Mouse (Mus musculus) E14TG2a.4 (cell line): ENCODE data around the gene Scrg1.
"Not testable (repeated sequence)": the region's sequence is repeated elsewhere in the genome, so short reads cannot be mapped to it uniquely, and the experiment has no call there.

Experiments
- H3K27me3 ChIP-seq: 2 replicates; pipeline ENCODE4 v1.6.1; 2014; ENCODE audit warnings: low read length, control low read depth; ENCODE audit not compliant: insufficient read depth
- H3K36me3 ChIP-seq: 2 replicates; pipeline ENCODE4 v1.6.1; 2014; ENCODE audit warnings: low read length, control low read depth; ENCODE audit not compliant: insufficient read depth
- H3K4me1 ChIP-seq: replicated peaks from 2 replicates; pipeline ENCODE4 v1.6.1; 2014; ENCODE audit warnings: low read depth, low read length, control low read depth
- H3K4me3 ChIP-seq: replicated peaks from 2 replicates; pipeline ENCODE4 v1.5.1; 2014; ENCODE audit warnings: mild to moderate bottlenecking, low read length
- H3K9me3 ChIP-seq: 2 replicates; pipeline ENCODE4 v1.6.1; 2014; ENCODE audit warnings: low read length, control low read depth
- CTCF ChIP-seq: conservative IDR thresholded peaks from 2 replicates; pipeline ENCODE4 v1.5.1; 2014; ENCODE audit warnings: low read length
- NANOG ChIP-seq: IDR thresholded peaks from 2 replicates; pipeline ENCODE4 v1.6.1; 2014; ENCODE audit warnings: borderline replicate concordance, low read length, mixed read lengths
- POU5F1 ChIP-seq: IDR thresholded peaks from 2 replicates; pipeline ENCODE4 v1.6.1; 2014; ENCODE audit warnings: low read length, borderline replicate concordance

The Scrg1 gene

GRCm38 (mm10) chr8:57427581-57428366 lies 27.9 kb upstream of the Scrg1 start:
- H3K4me1 ChIP-seq: no peaks in the 10 kb centered on the region
- TF ChIP-seq POU5F1: no peak
- no peak for TF ChIP-seq CTCF
- no peak for TF ChIP-seq NANOG
- no peaks in the 10 kb centered on the region for H3K27me3 ChIP-seq
- no peaks in the 10 kb centered on the region for H3K36me3 ChIP-seq
- H3K9me3 ChIP-seq: peaks cover 15% of the 10 kb centered on the region
- H3K4me3 ChIP-seq: no peak overlapping the region

- peaks cover 12% of the 10 kb centered on the region for H3K9me3 ChIP-seq
- no peaks in the 10 kb centered on the region for H3K27me3 ChIP-seq
- TF ChIP-seq CTCF: no peak
- H3K4me1 ChIP-seq: no peaks in the 10 kb centered on the region
- H3K36me3 ChIP-seq: no peaks in the 10 kb centered on the region
- H3K4me3 ChIP-seq: no peak overlapping the region
Observed at GRCm38 (mm10) chr8:57428566-57428965, 27.2 kb upstream of the Scrg1 start.

DNA sequence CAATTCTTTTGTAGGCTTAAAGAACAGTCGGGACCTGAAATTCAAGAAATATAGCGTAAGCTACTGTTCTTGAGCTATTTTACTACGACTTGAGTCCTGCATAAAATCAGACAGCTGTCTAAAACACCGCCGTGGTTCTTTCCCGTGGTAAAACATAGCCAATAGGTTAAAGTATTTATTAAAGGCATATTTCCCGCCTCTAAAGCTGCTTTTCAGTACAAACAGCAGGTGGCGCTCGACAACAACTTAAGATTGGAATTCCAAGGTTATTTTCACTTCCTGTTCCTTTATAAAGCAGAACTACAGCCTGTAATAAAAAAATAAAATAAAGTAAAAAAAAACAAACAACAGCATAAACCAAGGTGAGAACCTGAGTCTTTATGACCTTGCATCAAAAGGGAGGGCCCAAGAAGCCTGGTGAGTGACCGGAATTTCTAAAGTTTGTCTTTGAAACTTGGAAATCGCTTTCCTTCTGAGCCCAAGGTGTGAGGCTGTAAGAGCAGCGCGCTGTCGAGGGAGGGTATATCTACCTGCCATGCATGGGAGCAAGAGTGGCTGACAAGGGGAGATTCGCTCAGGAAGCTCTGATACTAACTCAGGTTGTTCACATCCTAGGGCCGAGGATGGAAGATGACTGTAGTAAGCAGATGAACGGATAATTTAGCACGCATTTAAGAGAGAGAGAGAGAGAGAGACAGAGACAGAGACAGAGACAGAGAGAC lies 26.4 kb upstream of the Scrg1 start:
- no peak overlapping the region for H3K4me3 ChIP-seq
- TF ChIP-seq NANOG (no peak), CTCF (peak; percentile 53)
- H3K4me1 ChIP-seq: no peaks in the 10 kb centered on the region
- H3K36me3 ChIP-seq: no peaks in the 10 kb centered on the region
- H3K27me3 ChIP-seq: 0 out of 2 replicates have a peak, but pooled peaks cover 2% of the 10 kb centered on the region
- peaks cover 12% of the 10 kb centered on the region for H3K9me3 ChIP-seq

DNA sequence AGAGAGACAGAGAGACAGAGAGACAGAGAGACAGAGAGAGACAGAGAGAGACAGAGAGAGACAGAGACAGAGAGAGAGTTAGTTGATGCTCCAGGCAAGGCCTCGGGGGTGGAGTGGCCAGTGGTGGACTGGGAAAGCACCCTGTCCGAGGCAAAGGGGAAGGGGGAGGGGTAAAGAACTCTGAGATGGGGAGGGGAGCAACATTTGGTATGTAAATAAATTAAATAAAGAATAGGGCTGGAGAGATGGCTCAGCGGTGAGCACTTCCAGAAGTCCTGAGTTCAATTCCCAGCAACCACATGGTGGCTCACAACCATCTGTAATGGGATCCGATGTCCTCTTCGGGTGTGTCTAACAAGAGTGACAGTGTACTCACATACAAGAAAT lies 25.8 kb upstream of the Scrg1 start:
- not testable (repeated sequence) for H3K4me1 ChIP-seq, H3K4me3 ChIP-seq, H3K27me3 ChIP-seq, H3K36me3 ChIP-seq
- peaks cover 12% of the 10 kb centered on the region for H3K9me3 ChIP-seq

- H3K27me3 ChIP-seq: 0 out of 2 replicates have a peak, but pooled peaks cover 2% of the 10 kb centered on the region
- no peaks in the 10 kb centered on the region for H3K36me3 ChIP-seq
- H3K4me3 ChIP-seq: no peak overlapping the region
- TF ChIP-seq NANOG: no peak
- no peak for TF ChIP-seq CTCF
- no peak for TF ChIP-seq POU5F1
- H3K9me3 ChIP-seq: peaks cover 12% of the 10 kb centered on the region
- peaks cover 7% of the 10 kb centered on the region; the same call in 1 of the 2 replicates for H3K4me1 ChIP-seq
Observed at GRCm38 (mm10) chr8:57430901-57431300, 24.8 kb upstream of the Scrg1 start.

- Histone ChIP-seq H3K27me3 (0 out of 2 replicates have a peak, but pooled peaks cover 2% of the 10 kb centered on the region), H3K4me3 (no peak overlapping the region), H3K9me3 (peaks cover 2% of the 10 kb centered on the region; the same call in 1 of the 2 replicates), H3K36me3 (no peaks in the 10 kb centered on the region), H3K4me1 (peaks cover 10% of the 10 kb centered on the region)
- TF ChIP-seq CTCF: no peak
- TF ChIP-seq NANOG: no peak
- no peak for TF ChIP-seq POU5F1
Observed at GRCm38 (mm10) chr8:57432802-57433201, 22.9 kb upstream of the Scrg1 start.

DNA sequence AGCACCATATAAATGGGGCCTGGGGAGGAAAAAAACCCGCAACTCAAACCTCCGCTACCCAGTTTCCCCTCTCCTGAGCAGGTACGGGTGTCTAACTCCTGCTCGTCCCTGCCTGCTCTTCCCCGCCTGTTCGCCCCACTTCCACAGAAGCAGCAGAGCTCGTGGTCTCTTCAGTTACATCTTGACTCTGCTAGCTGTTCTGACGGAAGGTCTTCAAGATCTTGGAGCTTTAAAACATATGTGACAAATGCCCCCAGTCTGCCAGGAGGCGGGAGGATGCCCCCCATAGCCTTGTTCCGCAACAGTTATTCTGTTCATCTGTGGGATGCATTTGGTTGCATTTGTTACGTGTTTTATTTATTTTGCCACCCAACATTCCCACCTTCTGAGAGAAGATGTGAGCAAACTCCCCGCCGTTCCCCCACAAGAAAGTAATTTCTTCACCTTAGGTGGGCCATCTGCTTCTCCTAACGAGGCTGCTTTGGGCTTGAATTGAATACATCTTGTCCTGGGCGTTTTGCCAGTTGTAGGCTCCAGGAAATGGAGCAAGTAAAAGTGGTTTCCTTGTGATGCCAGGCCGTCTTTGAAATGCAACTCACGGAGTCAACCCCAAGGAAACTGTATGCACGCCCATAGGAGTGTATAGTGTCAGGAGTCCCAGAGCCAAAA lies 19.8 kb upstream of the Scrg1 start:
- no peaks in the 10 kb centered on the region for H3K36me3 ChIP-seq
- H3K27me3 ChIP-seq: 0 out of 2 replicates have a peak, but pooled peaks cover 4% of the 10 kb centered on the region
- H3K9me3 ChIP-seq: no peaks in the 10 kb centered on the region
- H3K4me1 ChIP-seq: peaks cover 10% of the 10 kb centered on the region
- H3K4me3 ChIP-seq: 0 out of 2 replicates have a peak overlapping the region, but pooled peaks have one; percentile 17
- no peak for TF ChIP-seq CTCF
- no peak for TF ChIP-seq POU5F1
- no peak for TF ChIP-seq NANOG

GRCm38 (mm10) chr8:57436437-57436796 lies 19.3 kb upstream of the Scrg1 start:
- Histone ChIP-seq H3K4me3 (no peak overlapping the region), H3K4me1 (peaks cover 10% of the 10 kb centered on the region), H3K9me3 (no peaks in the 10 kb centered on the region)

More at GRCm38 (mm10) chr8:57436437-57436796, 19.3 kb upstream of the Scrg1 start:
- Histone ChIP-seq H3K27me3 (0 out of 2 replicates have a peak, but pooled peaks cover 4% of the 10 kb centered on the region), H3K36me3 (no peaks in the 10 kb centered on the region)
- no peak for TF ChIP-seq POU5F1
- TF ChIP-seq CTCF: no peak
- no peak for TF ChIP-seq NANOG
